Mouse (Mus musculus) hindbrain, embryonic 11.5 days (tissue): ENCODE results near the gene F2rl3. TPM values are rescaled to one million over a fixed set of nuclear protein-coding genes. Genes with fewer than 3 reads are reported as not detected.

Experiments
- ATAC-seq: fragments of 200-750 bp; cut with Nextera tagmentation; 2 replicates; pipeline ENCODE4 v1.8.0; 2017; ENCODE audit warnings: mild to moderate bottlenecking, moderate TSS enrichment, moderate library complexity; ENCODE audit not compliant: low FRiP score
- DNase-seq: peaks from one replicate; pipeline ENCODE4 v3.0.0-alpha.2; 2015; ENCODE audit warnings: low spot score
- H3K27ac ChIP-seq: fragments of 300-500 bp; sonication (generic); 2 replicates; pipeline ENCODE4 v1.5.1; 2014; ENCODE audit warnings: mild to moderate bottlenecking, low read depth, low read length
- H3K27me3 ChIP-seq: fragments of 300-500 bp; sonication (generic); 2 replicates; pipeline ENCODE4 v1.6.1; 2014; ENCODE audit warnings: mild to moderate bottlenecking, low read length, moderate library complexity, mixed read lengths; ENCODE audit not compliant: control insufficient read depth, insufficient read depth
- H3K36me3 ChIP-seq: fragments of 300-500 bp; sonication (generic); 2 replicates; pipeline ENCODE4 v1.6.1; 2014; ENCODE audit warnings: mild to moderate bottlenecking, low read length, moderate library complexity, mixed read lengths; ENCODE audit not compliant: control insufficient read depth, insufficient read depth
- H3K4me1 ChIP-seq: fragments of 300-500 bp; sonication (generic); replicated peaks from 2 replicates; pipeline ENCODE4 v1.6.1; 2014; ENCODE audit warnings: low read length, mixed read lengths; ENCODE audit not compliant: control insufficient read depth, insufficient read depth
- H3K4me2 ChIP-seq: fragments of 300-500 bp; sonication (generic); replicated peaks from 2 replicates; pipeline ENCODE4 v1.6.1; 2014; ENCODE audit warnings: mild to moderate bottlenecking, low read depth, low read length
- H3K4me3 ChIP-seq: fragments of 300-500 bp; sonication (generic); 2 replicates; pipeline ENCODE4 v1.5.1; 2014; ENCODE audit warnings: low read depth, low read length
- H3K9ac ChIP-seq: fragments of 300-500 bp; sonication (generic); 2 replicates; pipeline ENCODE4 v1.6.1; 2014; ENCODE audit warnings: low read depth, low read length
- H3K9me3 ChIP-seq: fragments of 300-500 bp; sonication (generic); 2 replicates; pipeline ENCODE4 v1.6.1; 2016; ENCODE audit warnings: low read length; ENCODE audit not compliant: control insufficient read depth
- WGBS: fragments of 180-500 bp; shearing (Covaris S2); extraction: QIAGEN DNeasy Blood & Tissue Kit; methylation state at CpG from one replicate; pipeline ENCODE4 v1.1.7; 2014; 5-methylcytosine and 5-hydroxymethylcytosine counted together
- polyA plus RNA-seq: library from polyadenylated mRNA; unstranded; fragments of >200 nt; fragmentation: Nextera tagmentation; extraction: Ambion mirVana; gene quantifications from 2 replicates; pipeline ENCODE4 v1.2.1, GENCODE M21; 2014

F2rl3 gene
- 0.91 and 1.5 TPM in 2 replicates for polyA plus RNA-seq

GRCm38 (mm10) chr8:72761322-72762051, at the start of gene F2rl3:
F2rl3 (plus strand) TSS chr8:72761880.
- peaks cover 2% of the 10 kb centered on the region; the same call in 1 of the 2 replicates for H3K36me3 ChIP-seq
- H3K4me1 ChIP-seq = no peaks in the 10 kb centered on the region
- H3K27me3 ChIP-seq = no peaks in the 10 kb centered on the region
- no peak for DNase-seq
- no peak within 1 kb of the TSS for H3K4me2 ChIP-seq
- ATAC-seq = no peak
- no peaks in the 10 kb centered on the region for H3K9me3 ChIP-seq
- WGBS = 74% methylated on average over 7 of the region's 7 CpGs
- no peak within 1 kb of the TSS for H3K9ac ChIP-seq
- H3K4me3 ChIP-seq = no peak within 1 kb of the TSS
- H3K27ac ChIP-seq = no peak within 1 kb of the TSS

- no peak overlapping the region for H3K9ac ChIP-seq
- no peaks in the 10 kb centered on the region for H3K9me3 ChIP-seq
- DNase-seq = no peak
- no peaks in the 10 kb centered on the region for H3K27me3 ChIP-seq
- no peaks in the 10 kb centered on the region for H3K4me1 ChIP-seq
- no peak overlapping the region for H3K4me2 ChIP-seq
- no peak overlapping the region for H3K4me3 ChIP-seq
- no peaks in the 10 kb centered on the region for H3K36me3 ChIP-seq
- WGBS = 37% methylated on average over 6 of the region's 6 CpGs
- ATAC-seq = no peak
- no peak overlapping the region for H3K27ac ChIP-seq
Measured at GRCm38 (mm10) chr8:72712569-72712968, 49.1 kb upstream of the F2rl3 start.

GRCm38 (mm10) chr8:72716594-72716993, 45.1 kb upstream of the F2rl3 start:
- H3K4me1 ChIP-seq = no peaks in the 10 kb centered on the region
- no peak for ATAC-seq

GRCm38 (mm10) chr8:72720541-72720940, 41.1 kb upstream of the F2rl3 start:
- Histone ChIP-seq H3K4me3 (no peak overlapping the region), H3K36me3 (peaks cover 2% of the 10 kb centered on the region; the same call in 1 of the 2 replicates), H3K27me3 (no peaks in the 10 kb centered on the region), H3K4me2 (no peak overlapping the region), H3K9ac (no peak overlapping the region), H3K9me3 (no peaks in the 10 kb centered on the region), H3K4me1 (peaks cover 2% of the 10 kb centered on the region; the same call in 1 of the 2 replicates), H3K27ac (no peak overlapping the region)
- ATAC-seq (no peak), DNase-seq (no peak)
- 52% methylated on average over 1 of the region's 1 CpGs for WGBS

More at GRCm38 (mm10) chr8:72716594-72716993, 45.1 kb upstream of the F2rl3 start:
- Histone ChIP-seq H3K27ac (no peak overlapping the region), H3K4me3 (no peak overlapping the region), H3K27me3 (no peaks in the 10 kb centered on the region), H3K36me3 (no peaks in the 10 kb centered on the region), H3K4me2 (no peak overlapping the region), H3K9ac (no peak overlapping the region), H3K9me3 (no peaks in the 10 kb centered on the region)
- DNase-seq = no peak
- WGBS = 88% methylated on average over 5 of the region's 5 CpGs

- Histone ChIP-seq H3K4me2 (peak within 1 kb of the TSS; percentile 74), H3K36me3 (peaks cover 15% of the 10 kb centered on the region), H3K27me3 (no peaks in the 10 kb centered on the region), H3K27ac (no peak within 1 kb of the TSS), H3K9me3 (no peaks in the 10 kb centered on the region), H3K4me3 (peak within 1 kb of the TSS; percentile 95), H3K9ac (peak within 1 kb of the TSS; percentile 96), H3K4me1 (peaks cover 2% of the 10 kb centered on the region; the same call in 1 of the 2 replicates)
- 16% methylated on average over 49 of the region's 56 CpGs for whole genome bisulfite sequencing
- DNase-seq (peak; percentile 93), ATAC-seq (peak; percentile 98)
Measured at GRCm38 (mm10) chr8:72722769-72723650, 38.7 kb upstream of the F2rl3 start, which contains the start of gene Sin3b. Sin3b (plus strand) TSS chr8:72723285.

- H3K4me2 ChIP-seq = peak overlapping the region; percentile 74
- H3K36me3 ChIP-seq = peaks cover 15% of the 10 kb centered on the region
- no peaks in the 10 kb centered on the region for H3K27me3 ChIP-seq
- H3K9me3 ChIP-seq = no peaks in the 10 kb centered on the region
- no peak overlapping the region for H3K27ac ChIP-seq
- H3K4me1 ChIP-seq = peaks cover 2% of the 10 kb centered on the region; the same call in 1 of the 2 replicates
- peak overlapping the region; percentile 96 for H3K9ac ChIP-seq
- WGBS = under 1% methylated on average over 30 of the region's 30 CpGs
- H3K4me3 ChIP-seq = peak overlapping the region; percentile 95
- ATAC-seq (peak; percentile 58), DNase-seq (peak; percentile 44)
Measured at GRCm38 (mm10) chr8:72723651-72724001, 38.1 kb upstream of the F2rl3 start.

- 95% methylated on average over 1 of the region's 1 CpGs for WGBS
Measured at GRCm38 (mm10) chr8:72728636-72729035, 33.0 kb upstream of the F2rl3 start.

GRCm38 (mm10) chr8:72735001-72735400, 26.7 kb upstream of the F2rl3 start:
- H3K36me3 ChIP-seq = peaks cover 32% of the 10 kb centered on the region
- ATAC-seq (no peak), DNase-seq (no peak)
- no peaks in the 10 kb centered on the region for H3K4me1 ChIP-seq
- H3K9ac ChIP-seq = no peak overlapping the region
- 90% methylated on average over 5 of the region's 5 CpGs for WGBS
- no peak overlapping the region for H3K4me3 ChIP-seq
- no peaks in the 10 kb centered on the region for H3K9me3 ChIP-seq
- no peak overlapping the region for H3K4me2 ChIP-seq
- no peak overlapping the region for H3K27ac ChIP-seq
- H3K27me3 ChIP-seq = no peaks in the 10 kb centered on the region

More at GRCm38 (mm10) chr8:72728636-72729035, 33.0 kb upstream of the F2rl3 start:
- no peaks in the 10 kb centered on the region for H3K27me3 ChIP-seq
- peaks cover 34% of the 10 kb centered on the region for H3K36me3 ChIP-seq
- H3K9me3 ChIP-seq = no peaks in the 10 kb centered on the region
- DNase-seq (no peak), ATAC-seq (no peak)
- no peak overlapping the region for H3K27ac ChIP-seq
- H3K9ac ChIP-seq = no peak overlapping the region
- no peak overlapping the region for H3K4me2 ChIP-seq
- peaks cover 2% of the 10 kb centered on the region; the same call in 1 of the 2 replicates for H3K4me1 ChIP-seq
- no peak overlapping the region for H3K4me3 ChIP-seq
